Mouse (Mus musculus): ENCODE results near the gene Iscu. TPM values are rescaled to one million over a fixed set of nuclear protein-coding genes. Genes with fewer than 3 reads are reported as not detected.

The Iscu gene
- polyA plus RNA-seq, 1 experiment from 2014 or later, result 106 TPM

GRCm38 (mm10) chr5:113796401-113797148, 24.0 kb downstream of the Iscu start:
- H3K9ac ChIP-seq (replicated peaks; ENCODE audit: low read depth, low read length), result no peak overlapping the region
- peak overlapping the region; percentile 81 for H3K27ac ChIP-seq (ENCODE audit: low read length)
- H3K27me3 ChIP-seq (ENCODE audit: control insufficient read depth, insufficient read depth, low read length), result no peaks in the 10 kb centered on the region
- H3K4me3 ChIP-seq (ENCODE audit: low read depth, low read length), result peak overlapping the region; percentile 25
- 5% methylated on average over 13 of the region's 13 CpGs for WGBS
- H3K4me1 ChIP-seq (ENCODE audit: control insufficient read depth, insufficient read depth, low read length), result peaks cover 31% of the 10 kb centered on the region
- peaks cover 3% of the 10 kb centered on the region; the same call in 1 of the 2 replicates for H3K36me3 ChIP-seq (ENCODE audit: control insufficient read depth, insufficient read depth, low read length)
- no peaks in the 10 kb centered on the region for H3K9me3 ChIP-seq (ENCODE audit: control insufficient read depth, low read depth, low read length)
- peak overlapping the region; percentile 61 for H3K4me2 ChIP-seq (replicated peaks; ENCODE audit: low read depth, low read length)
- ATAC-seq (ENCODE audit: insufficient number of reproducible peaks, insufficient read depth, low FRiP score, low read depth), result no peak; the same call in 1 of the 2 replicates

GRCm38 (mm10) chr5:113797149-113797882, 24.8 kb downstream of the Iscu start:
- no peak for ATAC-seq (ENCODE audit: insufficient number of reproducible peaks, insufficient read depth, low FRiP score, low read depth)
- Histone ChIP-seq H3K4me3 (ENCODE audit: low read depth, low read length) (peak overlapping the region; percentile 25), H3K36me3 (ENCODE audit: control insufficient read depth, insufficient read depth, low read length) (peaks cover 3% of the 10 kb centered on the region; the same call in 1 of the 2 replicates), H3K27ac (ENCODE audit: low read length) (peak overlapping the region; percentile 81), H3K4me2 (replicated peaks; ENCODE audit: low read depth, low read length) (peak overlapping the region; percentile 61), H3K9ac (replicated peaks; ENCODE audit: low read depth, low read length) (no peak overlapping the region), H3K27me3 (ENCODE audit: control insufficient read depth, insufficient read depth, low read length) (no peaks in the 10 kb centered on the region), H3K9me3 (ENCODE audit: control insufficient read depth, low read depth, low read length) (no peaks in the 10 kb centered on the region), H3K4me1 (ENCODE audit: control insufficient read depth, insufficient read depth, low read length) (peaks cover 31% of the 10 kb centered on the region)
- WGBS, result 18% methylated on average over 19 of the region's 19 CpGs

- no peak for ATAC-seq (ENCODE audit: insufficient number of reproducible peaks, insufficient read depth, low FRiP score, low read depth)
- Histone ChIP-seq H3K4me3 (ENCODE audit: low read depth, low read length) (peak overlapping the region; percentile 44), H3K27ac (ENCODE audit: low read length) (no peak overlapping the region), H3K9ac (replicated peaks; ENCODE audit: low read depth, low read length) (no peak overlapping the region), H3K4me1 (ENCODE audit: control insufficient read depth, insufficient read depth, low read length) (peaks cover 31% of the 10 kb centered on the region), H3K27me3 (ENCODE audit: control insufficient read depth, insufficient read depth, low read length) (no peaks in the 10 kb centered on the region), H3K4me2 (replicated peaks; ENCODE audit: low read depth, low read length) (peak overlapping the region; percentile 61), H3K36me3 (ENCODE audit: control insufficient read depth, insufficient read depth, low read length) (peaks cover 3% of the 10 kb centered on the region; the same call in 1 of the 2 replicates), H3K9me3 (ENCODE audit: control insufficient read depth, low read depth, low read length) (no peaks in the 10 kb centered on the region)
- WGBS, result 63% methylated on average over 9 of the region's 9 CpGs
These were observed 26.0 kb downstream of the Iscu start for GRCm38 (mm10) chr5:113798525-113798924.

GRCm38 (mm10) chr5:113799691-113800090, 27.1 kb downstream of the Iscu start:
- Histone ChIP-seq H3K27me3 (ENCODE audit: control insufficient read depth, insufficient read depth, low read length) (no peaks in the 10 kb centered on the region), H3K9ac (replicated peaks; ENCODE audit: low read depth, low read length) (peak overlapping the region; percentile 36; the same call in 1 of the 2 replicates), H3K9me3 (ENCODE audit: control insufficient read depth, low read depth, low read length) (no peaks in the 10 kb centered on the region), H3K27ac (ENCODE audit: low read length) (peak overlapping the region; percentile 79), H3K4me1 (ENCODE audit: control insufficient read depth, insufficient read depth, low read length) (peaks cover 31% of the 10 kb centered on the region), H3K4me2 (replicated peaks; ENCODE audit: low read depth, low read length) (peak overlapping the region; percentile 61), H3K36me3 (ENCODE audit: control insufficient read depth, insufficient read depth, low read length) (no peaks in the 10 kb centered on the region), H3K4me3 (ENCODE audit: low read depth, low read length) (peak overlapping the region; percentile 44)
- no peak for ATAC-seq (ENCODE audit: insufficient number of reproducible peaks, insufficient read depth, low FRiP score, low read depth)
- WGBS, result 28% methylated on average over 5 of the region's 5 CpGs

GRCm38 (mm10) chr5:113800280-113800679, 27.7 kb downstream of the Iscu start, which contains the start of gene Tmem119:
Gene Tmem119, minus strand, starts transcription at chr5:113800516.
- Histone ChIP-seq H3K27ac (ENCODE audit: low read length) (peak within 1 kb of the TSS; percentile 79), H3K36me3 (ENCODE audit: control insufficient read depth, insufficient read depth, low read length) (no peaks in the 10 kb centered on the region), H3K9me3 (ENCODE audit: control insufficient read depth, low read depth, low read length) (no peaks in the 10 kb centered on the region), H3K9ac (replicated peaks; ENCODE audit: low read depth, low read length) (peak within 1 kb of the TSS; percentile 36; the same call in 1 of the 2 replicates), H3K4me3 (ENCODE audit: low read depth, low read length) (peak within 1 kb of the TSS; percentile 44), H3K4me1 (ENCODE audit: control insufficient read depth, insufficient read depth, low read length) (peaks cover 31% of the 10 kb centered on the region), H3K4me2 (replicated peaks; ENCODE audit: low read depth, low read length) (peak within 1 kb of the TSS; percentile 61), H3K27me3 (ENCODE audit: control insufficient read depth, insufficient read depth, low read length) (no peaks in the 10 kb centered on the region)
- WGBS, result under 1% methylated on average over 11 of the region's 11 CpGs
- ATAC-seq (ENCODE audit: insufficient number of reproducible peaks, insufficient read depth, low FRiP score, low read depth), result peak; percentile 79

- Histone ChIP-seq H3K9me3 (ENCODE audit: control insufficient read depth, low read depth, low read length) (no peaks in the 10 kb centered on the region), H3K9ac (replicated peaks; ENCODE audit: low read depth, low read length) (no peak overlapping the region), H3K4me2 (replicated peaks; ENCODE audit: low read depth, low read length) (no peak overlapping the region), H3K4me3 (ENCODE audit: low read depth, low read length) (no peak overlapping the region), H3K27ac (ENCODE audit: low read length) (no peak overlapping the region), H3K27me3 (ENCODE audit: control insufficient read depth, insufficient read depth, low read length) (no peaks in the 10 kb centered on the region), H3K36me3 (ENCODE audit: control insufficient read depth, insufficient read depth, low read length) (no peaks in the 10 kb centered on the region), H3K4me1 (ENCODE audit: control insufficient read depth, insufficient read depth, low read length) (peaks cover 7% of the 10 kb centered on the region)
- whole genome bisulfite sequencing, result 61% methylated on average over 7 of the region's 7 CpGs
- ATAC-seq (ENCODE audit: insufficient number of reproducible peaks, insufficient read depth, low FRiP score, low read depth), result no peak
These were observed 31.9 kb downstream of the Iscu start for GRCm38 (mm10) chr5:113804395-113804966.

- H3K4me1 ChIP-seq (ENCODE audit: control insufficient read depth, insufficient read depth, low read length), result peaks cover 7% of the 10 kb centered on the region
- H3K9me3 ChIP-seq (ENCODE audit: control insufficient read depth, low read depth, low read length), result no peaks in the 10 kb centered on the region
- H3K27ac ChIP-seq (ENCODE audit: low read length), result no peak overlapping the region
- no peak overlapping the region for H3K9ac ChIP-seq (replicated peaks; ENCODE audit: low read depth, low read length)
- H3K36me3 ChIP-seq (ENCODE audit: control insufficient read depth, insufficient read depth, low read length), result no peaks in the 10 kb centered on the region
- no peaks in the 10 kb centered on the region for H3K27me3 ChIP-seq (ENCODE audit: control insufficient read depth, insufficient read depth, low read length)
- H3K4me3 ChIP-seq (ENCODE audit: low read depth, low read length), result no peak overlapping the region
- H3K4me2 ChIP-seq (replicated peaks; ENCODE audit: low read depth, low read length), result no peak overlapping the region
- ATAC-seq (ENCODE audit: insufficient number of reproducible peaks, insufficient read depth, low FRiP score, low read depth), result no peak
- WGBS, result 87% methylated on average over 9 of the region's 9 CpGs
These were observed 32.8 kb downstream of the Iscu start for GRCm38 (mm10) chr5:113805301-113805700.

GRCm38 (mm10) chr5:113806414-113806813, 33.9 kb downstream of the Iscu start:
- H3K4me3 ChIP-seq (ENCODE audit: low read depth, low read length), result no peak overlapping the region
- 8% methylated on average over 10 of the region's 10 CpGs for WGBS
- no peak overlapping the region for H3K9ac ChIP-seq (replicated peaks; ENCODE audit: low read depth, low read length)
- peak overlapping the region; percentile 33; the same call in 1 of the 2 replicates for H3K27ac ChIP-seq (ENCODE audit: low read length)
- H3K4me2 ChIP-seq (replicated peaks; ENCODE audit: low read depth, low read length), result no peak overlapping the region
- peaks cover 5% of the 10 kb centered on the region; the same call in 1 of the 2 replicates for H3K9me3 ChIP-seq (ENCODE audit: control insufficient read depth, low read depth, low read length)
- no peak for ATAC-seq (ENCODE audit: insufficient number of reproducible peaks, insufficient read depth, low FRiP score, low read depth)
- no peaks in the 10 kb centered on the region for H3K36me3 ChIP-seq (ENCODE audit: control insufficient read depth, insufficient read depth, low read length)
- H3K27me3 ChIP-seq (ENCODE audit: control insufficient read depth, insufficient read depth, low read length), result no peaks in the 10 kb centered on the region
- H3K4me1 ChIP-seq (ENCODE audit: control insufficient read depth, insufficient read depth, low read length), result peaks cover 4% of the 10 kb centered on the region

All from stomach, embryonic 14.5 days (tissue).